Mouse (Mus musculus) liver, adult (tissue): ENCODE results near the gene Tmem108.

Experiments used
- GATA4 ChIP-seq: IDR thresholded peaks from 2 replicates; pipeline ENCODE4 v1.6.1; 2014; ENCODE audit warnings: mild to moderate bottlenecking, low read length; ENCODE audit not compliant: insufficient replicate concordance

Gene Tmem108

GRCm38 (mm10) chr9:103675721-103676480 lies 85.7 kb downstream of the Tmem108 start:
- no peak for TF ChIP-seq GATA4

DNA sequence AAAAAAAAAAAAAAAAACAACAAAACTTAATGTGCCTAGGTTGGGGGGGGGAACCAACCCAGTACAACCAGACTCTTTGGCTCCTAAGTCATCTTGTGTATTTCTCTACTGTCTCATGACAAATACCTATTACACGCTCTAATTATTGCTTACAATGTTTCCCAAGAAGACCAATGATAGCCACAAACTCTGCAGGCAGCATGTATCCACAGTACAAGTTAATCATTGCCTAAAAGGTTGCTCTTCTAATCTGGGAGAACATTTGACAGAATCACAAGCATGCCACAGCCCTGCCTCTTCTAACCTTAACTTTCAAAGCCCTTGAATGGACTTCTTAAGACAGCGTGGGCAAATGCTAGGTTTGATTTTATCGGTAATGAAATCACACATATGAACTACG lies 88.8 kb downstream of the Tmem108 start:
- TF ChIP-seq GATA4 = no peak

DNA sequence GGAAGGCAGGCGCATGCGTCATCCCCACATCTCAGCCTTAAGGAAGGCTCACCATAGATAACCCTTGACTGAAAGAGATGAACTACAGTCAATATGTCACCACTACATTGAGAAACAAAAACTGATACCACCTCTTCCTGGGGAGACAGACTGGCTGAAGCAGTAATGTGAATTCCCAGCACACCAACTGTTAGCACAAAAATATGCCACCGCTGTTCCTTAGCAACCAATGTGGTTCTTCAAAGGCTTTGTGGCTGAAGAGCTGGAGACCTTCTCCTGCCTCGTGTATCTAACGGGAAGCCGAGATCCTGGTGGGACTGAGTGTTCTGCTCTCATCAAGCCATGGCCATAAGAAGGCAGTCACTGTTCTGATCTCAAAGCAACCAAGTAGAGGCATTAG lies 92.8 kb downstream of the Tmem108 start:
- TF ChIP-seq GATA4 = no peak

GRCm38 (mm10) chr9:103665817-103666216 lies 95.8 kb downstream of the Tmem108 start:
- no peak for TF ChIP-seq GATA4

DNA sequence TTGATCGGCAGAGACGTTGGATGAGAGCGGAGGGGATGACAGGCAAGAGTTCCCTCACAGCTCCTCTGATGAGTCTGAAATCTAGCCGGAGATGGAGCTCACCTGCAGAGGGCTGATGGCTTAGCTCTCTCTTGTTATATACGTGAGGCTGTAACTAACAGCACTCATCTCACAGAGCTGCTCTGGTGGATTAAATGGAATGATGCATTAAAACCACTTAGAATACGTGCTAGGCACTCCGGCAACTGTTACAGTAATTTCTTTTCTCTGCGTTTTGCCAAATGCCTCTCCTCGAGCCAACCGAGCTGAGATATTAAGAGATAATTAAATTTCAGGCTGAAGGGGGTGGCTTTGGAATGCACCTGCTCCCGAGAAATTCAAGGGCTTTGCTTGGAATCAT lies 97.5 kb downstream of the Tmem108 start:
- no peak for TF ChIP-seq GATA4

GRCm38 (mm10) chr9:103661873-103662272 lies 99.8 kb downstream of the Tmem108 start:
- TF ChIP-seq GATA4 = no peak

GRCm38 (mm10) chr9:103657981-103658380 lies 103.7 kb downstream of the Tmem108 start:
- no peak for TF ChIP-seq GATA4

- TF ChIP-seq GATA4 = no peak
Measured at GRCm38 (mm10) chr9:103657183-103657975, 104.3 kb downstream of the Tmem108 start.

GRCm38 (mm10) chr9:103653995-103654587 lies 107.5 kb downstream of the Tmem108 start:
- no peak for TF ChIP-seq GATA4

DNA sequence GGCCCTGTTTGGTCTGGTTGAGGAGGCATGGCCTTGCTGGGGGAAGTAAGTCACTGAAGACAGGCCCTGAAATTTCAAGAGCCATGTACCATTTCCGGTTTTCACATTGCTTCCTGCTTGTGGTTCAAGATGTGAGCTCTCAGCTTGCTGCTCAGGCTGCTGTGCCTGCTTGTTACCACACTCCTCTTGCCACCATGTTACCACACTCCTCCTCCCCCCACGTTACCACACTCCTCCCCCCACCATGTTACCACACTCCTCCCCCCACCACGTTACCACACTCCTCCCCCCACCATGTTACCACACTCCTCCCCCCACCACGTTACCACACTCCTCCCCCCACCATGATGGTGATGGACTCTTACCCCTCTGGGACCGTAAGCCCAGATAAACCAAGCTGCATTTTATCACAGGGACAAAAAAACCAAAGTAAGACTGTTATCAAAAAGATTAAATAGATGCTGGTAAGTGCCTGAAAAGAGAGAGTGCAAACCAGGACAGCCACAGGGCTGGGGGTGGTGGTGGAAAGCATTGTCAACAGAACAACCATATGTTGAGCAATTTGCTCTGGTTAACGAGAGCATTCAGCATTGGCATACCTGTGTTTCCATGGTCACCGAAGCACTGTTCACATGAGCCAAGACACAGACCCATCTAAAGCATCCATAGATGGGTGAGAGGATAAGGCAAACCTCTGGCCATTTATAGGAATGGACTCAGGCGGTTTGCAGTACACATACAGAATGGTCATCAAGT lies 109.3 kb downstream of the Tmem108 start:
- TF ChIP-seq GATA4 = no peak

GRCm38 (mm10) chr9:103646605-103647004 lies 115.0 kb downstream of the Tmem108 start:
- TF ChIP-seq GATA4 = no peak

DNA sequence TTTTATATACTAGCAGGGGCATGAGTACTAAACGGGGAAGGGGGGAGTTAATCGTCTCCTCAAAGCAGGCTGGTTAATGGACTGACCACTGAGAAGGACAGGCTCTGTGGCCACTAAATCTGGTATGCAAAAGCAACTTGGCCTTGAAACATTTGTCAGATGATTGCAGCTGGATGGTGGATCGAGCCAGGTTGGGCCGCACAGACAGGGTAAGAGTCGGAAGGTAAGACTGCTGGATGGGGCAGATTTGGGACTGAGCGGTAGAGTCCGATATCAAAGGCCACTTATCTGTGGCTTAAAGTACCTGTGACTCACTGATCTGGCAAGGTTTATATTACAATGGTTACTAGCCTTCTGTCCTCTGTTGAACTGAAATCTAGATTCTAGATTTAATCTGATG lies 115.9 kb downstream of the Tmem108 start:
- no peak for TF ChIP-seq GATA4

DNA sequence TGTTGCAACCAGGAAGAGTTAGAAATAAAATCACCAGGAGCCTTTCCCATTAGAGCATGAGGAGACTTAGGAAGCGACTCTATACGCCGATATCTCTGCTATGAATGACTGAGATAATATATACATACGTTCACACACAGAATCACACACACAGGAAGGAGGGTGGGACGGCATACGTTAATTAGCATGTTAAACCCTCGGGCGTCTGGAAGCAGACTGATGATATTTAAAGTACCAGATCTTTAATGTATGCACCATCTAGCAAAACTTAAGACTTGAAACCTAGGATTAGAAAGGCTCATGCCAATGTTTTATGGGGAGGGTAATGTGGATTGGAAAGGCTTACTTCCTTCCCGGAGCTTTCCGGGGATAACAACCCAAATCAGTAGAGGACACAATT lies 119.3 kb downstream of the Tmem108 start:
- no peak for TF ChIP-seq GATA4

GRCm38 (mm10) chr9:103641340-103641739 lies 120.3 kb downstream of the Tmem108 start:
- TF ChIP-seq GATA4 = no peak

DNA sequence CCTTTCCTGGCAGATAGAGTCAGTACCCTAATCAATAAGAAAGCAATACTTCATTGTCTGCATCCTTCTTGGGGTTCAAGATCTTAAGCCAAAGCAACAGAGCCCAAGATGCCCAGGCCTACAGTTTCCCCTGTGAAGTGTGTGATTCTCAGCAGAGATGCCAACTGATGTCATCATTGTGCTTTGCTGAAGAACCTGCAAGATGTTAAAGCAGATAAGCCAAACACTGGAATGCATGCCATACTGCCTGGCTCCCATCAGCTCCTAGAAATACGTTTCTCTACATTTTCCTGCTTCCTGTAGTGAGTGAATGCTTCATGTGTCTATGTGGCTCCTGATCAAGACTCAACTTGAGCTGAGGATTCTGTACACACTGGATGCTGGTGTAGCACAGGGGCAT lies 122.2 kb downstream of the Tmem108 start:
- no peak for TF ChIP-seq GATA4

DNA sequence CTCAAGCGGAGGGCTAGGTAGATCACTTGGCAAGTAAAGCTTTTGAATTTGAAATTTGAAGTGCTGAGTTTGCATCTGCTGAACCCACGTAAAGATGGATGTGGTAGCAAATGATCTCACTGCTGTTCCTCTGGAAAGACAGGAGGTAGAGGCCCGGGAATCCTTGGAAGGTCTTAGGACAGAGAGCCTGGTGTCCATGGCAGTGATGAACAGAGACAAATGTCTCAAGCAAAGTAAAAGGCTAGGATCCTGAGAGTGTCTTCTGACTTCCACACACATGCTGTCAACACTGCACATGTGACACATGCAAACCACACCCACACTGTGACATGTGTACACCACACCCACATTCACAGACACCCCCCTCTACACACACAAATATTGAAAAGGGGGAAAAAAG lies 124.2 kb downstream of the Tmem108 start:
- no peak for TF ChIP-seq GATA4

DNA sequence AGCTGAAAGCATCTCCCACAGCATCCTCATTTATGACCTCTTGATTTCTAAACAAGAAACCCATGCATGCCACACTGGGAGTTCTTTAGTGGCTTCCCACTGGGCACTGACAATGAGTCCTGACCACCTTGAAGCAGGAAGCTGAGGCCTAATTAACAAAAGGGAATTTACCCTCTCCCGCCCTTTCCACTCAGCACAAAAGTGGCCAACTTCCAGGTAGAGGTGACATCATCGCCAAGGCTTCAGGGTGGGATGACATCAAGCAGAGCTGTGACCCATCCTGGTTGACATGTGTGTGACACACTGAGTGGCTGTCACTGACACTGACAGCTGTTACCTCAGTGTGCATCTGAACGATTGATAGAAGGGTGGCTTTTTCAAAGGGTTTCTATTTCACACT lies 124.8 kb downstream of the Tmem108 start:
- no peak for TF ChIP-seq GATA4
